Mouse (Mus musculus) intestine, postnatal 0 days (tissue): ENCODE data around the gene Mtfr1l. TPM values are rescaled to one million over a fixed set of nuclear protein-coding genes. Genes with fewer than 3 reads are reported as not detected.

Experiments used
- ATAC-seq: fragments of 200-750 bp; cut with Nextera tagmentation; 2 replicates; pipeline ENCODE4 v1.8.0; 2017; ENCODE audit warnings: mild to moderate bottlenecking, moderate TSS enrichment, moderate library complexity
- H3K27ac ChIP-seq: fragments of 300-500 bp; sonication (generic); 2 replicates; pipeline ENCODE4 v1.5.1; 2014; ENCODE audit warnings: mild to moderate bottlenecking, low read depth, low read length, moderate library complexity
- H3K27me3 ChIP-seq: fragments of 300-500 bp; sonication (generic); replicated peaks from 2 replicates; pipeline ENCODE4 v1.6.1; 2014; ENCODE audit warnings: low read length, mixed read lengths; ENCODE audit not compliant: control insufficient read depth, insufficient read depth
- H3K36me3 ChIP-seq: fragments of 300-500 bp; sonication (generic); 2 replicates; pipeline ENCODE4 v1.6.1; 2014; ENCODE audit warnings: mild to moderate bottlenecking, moderate library complexity; ENCODE audit not compliant: control insufficient read depth, insufficient read depth
- H3K4me1 ChIP-seq: fragments of 300-500 bp; sonication (generic); replicated peaks from 2 replicates; pipeline ENCODE4 v1.6.1; 2014; ENCODE audit warnings: antibody characterized with exemption, low read length, mixed read lengths; ENCODE audit not compliant: control insufficient read depth, insufficient read depth
- H3K4me2 ChIP-seq: fragments of 300-500 bp; sonication (generic); replicated peaks from 2 replicates; pipeline ENCODE4 v1.6.1; 2014; ENCODE audit warnings: low read depth, mild to moderate bottlenecking, moderate library complexity
- H3K4me3 ChIP-seq: fragments of 300-500 bp; sonication (generic); 2 replicates; pipeline ENCODE4 v1.5.1; 2014; ENCODE audit warnings: low read depth, low read length
- H3K9ac ChIP-seq: fragments of 300-500 bp; sonication (generic); 2 replicates; pipeline ENCODE4 v1.6.1; 2014; ENCODE audit warnings: mild to moderate bottlenecking, low read depth, low read length
- H3K9me3 ChIP-seq: fragments of 300-500 bp; sonication (generic); 2 replicates; pipeline ENCODE4 v1.6.1; 2016; ENCODE audit warnings: mixed run types; ENCODE audit not compliant: control insufficient read depth
- CTCF ChIP-seq: sonication (generic); IDR thresholded peaks from 2 replicates; pipeline ENCODE4 v1.5.1; 2016; ENCODE audit warnings: low read depth, mild to moderate bottlenecking, control low read depth, antibody characterized with exemption, moderate library complexity
- WGBS: fragments of 180-500 bp; shearing (Covaris S2); extraction: QIAGEN DNeasy Blood & Tissue Kit; methylation state at CpG from one replicate; pipeline ENCODE4 v1.1.7; 2014; 5-methylcytosine and 5-hydroxymethylcytosine counted together
- polyA plus RNA-seq: library from polyadenylated mRNA; unstranded; fragments of >200 nt; fragmentation: Nextera tagmentation; extraction: Ambion mirVana; gene quantifications from 2 replicates; pipeline ENCODE4 v1.2.1, GENCODE M21; 2015

Gene Mtfr1l
- polyA plus RNA-seq, 1 experiment from 2014 or later, result 84.5 TPM

GRCm38 (mm10) chr4:134489986-134490665 lies 45.1 kb downstream of the Mtfr1l start:
- H3K27ac ChIP-seq, result peak overlapping the region; percentile 79
- peak; percentile 31; the same call in 1 of the 2 replicates for ATAC-seq
- H3K4me3 ChIP-seq, result no peak overlapping the region
- no peak overlapping the region for H3K9ac ChIP-seq
- H3K9me3 ChIP-seq, result no peaks in the 10 kb centered on the region
- no peaks in the 10 kb centered on the region for H3K27me3 ChIP-seq
- WGBS, result 45% methylated on average over 11 of the region's 11 CpGs
- H3K4me1 ChIP-seq, result peaks cover 14% of the 10 kb centered on the region; the same call in 1 of the 2 replicates
- no peak overlapping the region for H3K4me2 ChIP-seq
- H3K36me3 ChIP-seq, result no peaks in the 10 kb centered on the region
- TF ChIP-seq CTCF, result no peak

GRCm38 (mm10) chr4:134488211-134488610 lies 47.0 kb downstream of the Mtfr1l start:
- no peak overlapping the region for H3K9ac ChIP-seq
- H3K4me1 ChIP-seq, result 0 out of 2 replicates have a peak, but pooled peaks cover 6% of the 10 kb centered on the region
- H3K36me3 ChIP-seq, result no peaks in the 10 kb centered on the region
- no peak overlapping the region for H3K4me3 ChIP-seq
- no peak for ATAC-seq
- TF ChIP-seq CTCF, result no peak
- no peaks in the 10 kb centered on the region for H3K27me3 ChIP-seq
- no peaks in the 10 kb centered on the region for H3K9me3 ChIP-seq
- no peak overlapping the region for H3K27ac ChIP-seq
- H3K4me2 ChIP-seq, result no peak overlapping the region
- 84% methylated on average over 5 of the region's 5 CpGs for WGBS

GRCm38 (mm10) chr4:134485151-134485900 lies 49.9 kb downstream of the Mtfr1l start:
- H3K9me3 ChIP-seq, result no peaks in the 10 kb centered on the region
- no peak overlapping the region for H3K27ac ChIP-seq
- no peak overlapping the region for H3K9ac ChIP-seq
- no peaks in the 10 kb centered on the region for H3K36me3 ChIP-seq
- no peaks in the 10 kb centered on the region; the same call in 1 of the 2 replicates for H3K4me1 ChIP-seq
- no peaks in the 10 kb centered on the region for H3K27me3 ChIP-seq
- no peak for ATAC-seq
- H3K4me2 ChIP-seq, result no peak overlapping the region
- no peak overlapping the region for H3K4me3 ChIP-seq
- TF ChIP-seq CTCF, result peak; percentile 43
- WGBS, result 80% methylated on average over 5 of the region's 5 CpGs

GRCm38 (mm10) chr4:134484231-134484630 lies 51.0 kb downstream of the Mtfr1l start:
- Histone ChIP-seq H3K4me2 (no peak overlapping the region), H3K27ac (no peak overlapping the region), H3K9me3 (no peaks in the 10 kb centered on the region), H3K27me3 (no peaks in the 10 kb centered on the region), H3K4me3 (no peak overlapping the region), H3K36me3 (no peaks in the 10 kb centered on the region), H3K9ac (no peak overlapping the region), H3K4me1 (no peaks in the 10 kb centered on the region; the same call in 1 of the 2 replicates)
- ATAC-seq, result no peak
- TF ChIP-seq CTCF, result no peak
- 79% methylated on average over 10 of the region's 10 CpGs for WGBS

DNA sequence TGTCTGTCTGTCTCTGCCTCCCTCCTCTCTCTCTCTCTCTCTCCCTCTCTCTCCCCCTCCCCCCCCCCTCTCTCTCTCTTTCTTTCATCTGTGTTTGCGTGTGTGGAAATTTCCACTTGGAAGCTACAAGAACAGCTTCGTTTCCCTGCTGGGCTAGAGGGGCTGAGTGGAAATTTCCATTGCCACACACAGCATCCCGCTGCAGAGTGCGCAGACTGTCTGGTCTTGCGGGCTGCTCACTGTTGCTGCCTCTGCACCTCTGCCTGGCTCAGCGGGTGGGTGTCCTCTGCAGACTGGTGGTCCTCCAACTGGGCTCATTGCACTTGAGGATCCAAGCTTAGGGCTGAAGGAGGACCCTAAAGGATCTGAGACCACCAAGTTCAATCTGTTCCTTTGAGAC lies 51.5 kb downstream of the Mtfr1l start:
- whole genome bisulfite sequencing, result 49% methylated on average over 6 of the region's 6 CpGs

DNA sequence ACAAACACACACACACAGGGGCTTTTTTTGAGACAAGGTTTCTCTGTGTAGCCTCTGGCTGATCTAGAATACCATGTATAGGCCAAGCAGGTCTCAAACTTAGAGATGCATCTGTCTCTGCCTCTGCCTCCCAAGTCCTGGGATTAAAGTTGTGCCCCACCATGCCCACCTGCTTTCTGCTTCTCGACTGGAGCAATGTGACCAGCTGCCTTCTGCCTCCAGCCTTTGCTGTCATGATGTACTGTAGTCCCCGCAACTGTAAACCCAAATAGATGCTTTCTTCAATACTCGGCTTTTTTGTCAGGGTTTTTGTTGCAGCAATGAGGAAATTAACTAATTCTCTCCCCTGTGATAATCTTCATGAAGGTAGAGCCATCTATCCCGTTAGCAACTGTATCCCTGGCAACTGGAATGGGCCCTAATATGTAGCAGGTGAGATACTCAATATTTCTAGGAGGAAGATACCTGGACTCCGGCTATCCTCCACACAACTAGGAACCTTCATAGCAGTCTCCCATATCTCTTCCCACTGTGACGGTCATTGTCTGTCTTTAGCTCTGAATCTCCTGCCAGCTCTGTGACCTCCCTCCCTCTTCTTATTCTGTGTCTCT lies 52.0 kb downstream of the Mtfr1l start:
- Histone ChIP-seq H3K4me3 (no peak overlapping the region), H3K4me1 (no peaks in the 10 kb centered on the region; the same call in 1 of the 2 replicates), H3K9ac (no peak overlapping the region), H3K27ac (no peak overlapping the region), H3K36me3 (no peaks in the 10 kb centered on the region), H3K4me2 (no peak overlapping the region), H3K27me3 (no peaks in the 10 kb centered on the region), H3K9me3 (no peaks in the 10 kb centered on the region)
- no peak for ATAC-seq
- no peak for TF ChIP-seq CTCF
- WGBS, result 65% methylated on average over 6 of the region's 6 CpGs

More for the DNA sequence above, 51.5 kb downstream of the Mtfr1l start:
- H3K36me3 ChIP-seq, result no peaks in the 10 kb centered on the region
- no peaks in the 10 kb centered on the region for H3K9me3 ChIP-seq
- H3K4me1 ChIP-seq, result no peaks in the 10 kb centered on the region; the same call in 1 of the 2 replicates
- H3K9ac ChIP-seq, result no peak overlapping the region
- H3K27ac ChIP-seq, result no peak overlapping the region
- no peak for TF ChIP-seq CTCF
- no peak for ATAC-seq
- no peak overlapping the region for H3K4me3 ChIP-seq
- no peak overlapping the region for H3K4me2 ChIP-seq
- no peaks in the 10 kb centered on the region for H3K27me3 ChIP-seq
